Mouse (Mus musculus) frontal cortex, postnatal 10 days (tissue): ENCODE measurements at regions not wholly inside any gene's neighbourhood (a gene's known extent, or its start where the extent isn't known, plus 50 kb on each side); places are given as distances from the start of the nearest gene placed in this dataset.

Experiments used
- DNase-seq, 2 experiments: peaks; one replicate each; pipeline ENCODE4 v3.0.0; 2022; ENCODE audit warnings: low spot score in 2 of 2, mixed read lengths in 1 of 2

- DNase-seq = no peak
These were observed 422.5 kb downstream of the Matn1 start for GRCm38 (mm10) chr4:131366656-131367055.

- DNase-seq = no peak
These were observed 428.3 kb downstream of the Matn1 start for GRCm38 (mm10) chr4:131372517-131372916.

GRCm38 (mm10) chr4:131373172-131373571, 429.0 kb downstream of the Matn1 start:
- no peak for DNase-seq

- no peak for DNase-seq
These were observed 430.5 kb downstream of the Matn1 start for GRCm38 (mm10) chr4:131374527-131375290.

GRCm38 (mm10) chr4:131381063-131381462, 436.9 kb downstream of the Matn1 start:
- DNase-seq = no peak

- no peak for DNase-seq
These were observed 437.3 kb downstream of the Matn1 start for GRCm38 (mm10) chr4:131381529-131381928.

GRCm38 (mm10) chr4:131383862-131384261, 439.7 kb downstream of the Matn1 start:
- no peak for DNase-seq

GRCm38 (mm10) chr4:131386961-131387360, 442.8 kb downstream of the Matn1 start:
- DNase-seq = no peak

GRCm38 (mm10) chr4:131391119-131391923, 446.8 kb downstream of the Ptpru start:
- DNase-seq = no peak

- no peak for DNase-seq
These were observed 446.2 kb downstream of the Ptpru start for GRCm38 (mm10) chr4:131391924-131392297.

GRCm38 (mm10) chr4:131392478-131392877, 445.6 kb downstream of the Ptpru start:
- no peak for DNase-seq

- DNase-seq = no peak
These were observed 441.8 kb downstream of the Ptpru start for GRCm38 (mm10) chr4:131396226-131396840.

- DNase-seq = no peak
These were observed 440.9 kb downstream of the Ptpru start for GRCm38 (mm10) chr4:131397161-131397560.

GRCm38 (mm10) chr4:131400756-131401155, 437.3 kb downstream of the Ptpru start:
- peak in 1 of 2 experiments; percentile 36 for DNase-seq

- DNase-seq = no peak
These were observed 436.8 kb downstream of the Ptpru start for GRCm38 (mm10) chr4:131401255-131401654.

- peak in 1 of 2 experiments; percentile 29 for DNase-seq
These were observed 432.6 kb downstream of the Ptpru start for GRCm38 (mm10) chr4:131405376-131406017.

GRCm38 (mm10) chr4:131407464-131407863, 430.6 kb downstream of the Ptpru start:
- no peak for DNase-seq

- no peak for DNase-seq
These were observed 429.4 kb downstream of the Ptpru start for GRCm38 (mm10) chr4:131408644-131409043.

GRCm38 (mm10) chr4:131409805-131410204, 428.3 kb downstream of the Ptpru start:
- DNase-seq = peak in 1 of 2 experiments; percentile 44

GRCm38 (mm10) chr4:131411936-131412335, 426.2 kb downstream of the Ptpru start:
- no peak for DNase-seq

- DNase-seq = no peak
These were observed 424.7 kb downstream of the Ptpru start for GRCm38 (mm10) chr4:131413380-131413779.

- no peak for DNase-seq
These were observed 422.6 kb downstream of the Ptpru start for GRCm38 (mm10) chr4:131415453-131415852.
